Mouse (Mus musculus) C2C12 (cell line): ENCODE results near the gene 2610507B11Rik.

Experiments
- CEBPB ChIP-seq: IDR thresholded peaks from one replicate; pipeline ENCODE4 v1.6.1; 2011; ENCODE audit warnings: low read depth, mild to moderate bottlenecking, control low read depth, moderate library complexity
- CTCF ChIP-seq: IDR thresholded peaks from one replicate; pipeline ENCODE4 v1.5.1; 2011; ENCODE audit not compliant: control insufficient read depth, insufficient read depth, insufficient read length
- FOSL1 ChIP-seq: IDR thresholded peaks from one replicate; pipeline ENCODE4 v1.8.0; 2011; ENCODE audit warnings: mild to moderate bottlenecking, low read length; ENCODE audit not compliant: poor library complexity, insufficient read depth, severe bottlenecking
- MAX ChIP-seq: IDR thresholded peaks from one replicate; pipeline ENCODE4 v1.6.1; 2011; ENCODE audit warnings: mild to moderate bottlenecking, control low read depth
- MYOD1 ChIP-seq: IDR thresholded peaks from one replicate; pipeline ENCODE4 v1.6.1; 2011; ENCODE audit warnings: low read depth; ENCODE audit not compliant: control insufficient read depth, insufficient read length
- MYOG ChIP-seq: IDR thresholded peaks from one replicate; pipeline ENCODE4 v1.6.1; 2011; ENCODE audit not compliant: control insufficient read depth, insufficient read length; ENCODE audit errors: extremely low read depth
- USF1 ChIP-seq: IDR thresholded peaks from one replicate; pipeline ENCODE4 v1.6.1; 2011; ENCODE audit warnings: low read depth, mild to moderate bottlenecking, control low read depth, moderate library complexity

DNA sequence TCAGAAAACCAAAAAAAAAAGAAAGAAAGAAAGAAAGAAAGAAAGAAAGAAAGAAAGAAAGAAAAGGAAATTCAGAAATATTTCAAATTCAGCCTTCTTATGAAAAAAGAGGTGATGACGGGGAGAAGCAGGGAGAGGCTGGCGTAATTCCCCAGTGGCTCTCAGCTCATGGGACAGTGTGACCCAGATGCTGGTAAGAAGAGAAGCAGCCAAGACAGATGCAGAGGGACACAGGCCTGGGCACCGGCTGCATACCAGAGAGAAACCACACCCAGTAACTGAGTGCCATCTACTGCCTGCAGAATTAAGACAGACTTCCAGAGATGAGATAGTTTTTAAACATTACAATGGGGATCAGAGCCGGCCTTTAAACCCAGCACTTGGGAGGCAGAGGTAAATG is 38.0 kb upstream of the 2610507B11Rik start:
- TF ChIP-seq CTCF: no peak
- no peak for TF ChIP-seq MYOD1
- TF ChIP-seq MAX: no peak
- TF ChIP-seq USF1: no peak
- no peak for TF ChIP-seq MYOG
- TF ChIP-seq CEBPB: no peak
- no peak for TF ChIP-seq FOSL1
